ENCODE assay signal across 8 mouse cellular contexts in the genomic region with DNA sequence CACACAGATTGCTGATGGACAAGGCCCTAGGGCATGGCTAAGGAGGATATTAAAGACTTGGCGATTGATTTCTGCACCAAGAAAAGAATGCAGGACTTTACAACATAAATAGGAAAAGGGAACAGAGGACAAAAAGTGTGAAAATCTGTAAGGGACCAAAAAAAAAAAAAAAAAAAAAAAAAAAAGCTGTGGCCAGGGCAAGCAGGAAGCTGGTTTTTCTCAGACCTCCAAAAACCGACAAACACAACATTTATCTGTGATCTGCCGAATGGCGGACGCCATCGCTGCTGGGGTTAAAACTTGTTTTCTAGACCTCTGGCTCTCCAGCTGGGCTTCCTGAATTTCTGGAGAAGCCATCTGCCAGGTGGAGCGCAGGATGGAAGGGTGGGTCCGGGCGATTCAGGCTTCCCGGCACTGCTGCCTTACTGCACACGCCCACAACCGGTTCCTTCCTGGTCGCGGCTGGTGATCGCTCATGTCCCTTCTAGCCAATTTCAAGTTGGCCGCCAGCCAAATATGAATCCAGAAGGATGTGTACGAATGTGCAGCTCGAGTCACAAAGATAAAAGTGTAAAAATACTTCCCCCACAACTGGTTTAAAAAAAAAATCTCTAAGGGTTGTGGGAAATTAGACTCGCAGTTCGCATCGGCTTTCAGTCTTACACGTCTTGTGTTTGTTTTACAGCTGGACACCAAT.
DNase-seq lines count a peak whose midpoint lies in the region; ATAC-seq lines count a peak whose summit lies in the region.

No protein-coding gene starts in this region.

- no peaks in the 10 kb centered on the region for H3K9me3 ChIP-seq in hindbrain, embryonic 13.5 days

- no peak overlapping the region for H3K27ac ChIP-seq in hindbrain, embryonic 13.5 days

- 0 out of 2 replicates have a peak, but pooled peaks cover 4% of the 10 kb centered on the region for H3K27me3 ChIP-seq in hindbrain, embryonic 13.5 days

- peak; percentile 86 for DNase-seq in R1 (ENCODE audit: low read depth, low spot score)
- peak; percentile 73 to 75 for DNase-seq in cerebellum, postnatal 36 days
- DNase-seq in frontal cortex, postnatal 25 days (ENCODE audit: low spot score in 2 of 2): peak; percentile 20 to 49
- DNase-seq in layer of hippocampus, postnatal 25 days (ENCODE audit: extremely low spot score in 1 of 2, low spot score in 1 of 2): peak; percentile 30 to 56
- peak; percentile 90 for DNase-seq in lung, postnatal 10 days
- DNase-seq in ovary, postnatal 36 days (ENCODE audit: low spot score): peak; percentile 54
- DNase-seq in urinary bladder, postnatal 14 days (ENCODE audit: low spot score): peak; percentile 83

- H3K4me3 ChIP-seq in hindbrain, embryonic 13.5 days: peak overlapping the region; percentile 40

- no peaks in the 10 kb centered on the region for H3K36me3 ChIP-seq in hindbrain, embryonic 13.5 days

- H3K4me1 ChIP-seq in hindbrain, embryonic 13.5 days (replicated peaks): peaks cover 16% of the 10 kb centered on the region

- 5% methylated on average over 22 of the region's 22 CpGs for WGBS in hindbrain, embryonic 13.5 days

- peak; percentile 86 for ATAC-seq in hindbrain, embryonic 13.5 days (ENCODE audit: low FRiP score)

- H3K9ac ChIP-seq in hindbrain, embryonic 13.5 days: peak overlapping the region; percentile 73

- H3K4me2 ChIP-seq in hindbrain, embryonic 13.5 days: peak overlapping the region; percentile 73

Comparison
In these comparisons a context has a peak if more than half of its experiments do, and no peak if none do; other contexts are left out.
1. DNase-seq: peak in every context shown above with its lines; median percentile 90 in lung, postnatal 10 days; 86 in R1; 83 in urinary bladder, postnatal 14 days; 74 in cerebellum, postnatal 36 days; 54 in ovary, postnatal 36 days; 43 in layer of hippocampus, postnatal 25 days; 34 in frontal cortex, postnatal 25 days.